Mouse (Mus musculus): ENCODE measurements around the gene Exoc3.

- TF ChIP-seq POLR2A (IDR thresholded peaks at IDR 0.05; ENCODE audit: borderline replicate concordance, control insufficient read depth, low read depth, low read length) (no peak), CTCF (IDR thresholded peaks at IDR 0.05; ENCODE audit: control insufficient read depth, insufficient read depth, low read length) (no peak)
Measured at GRCm38 (mm10) chr13:74208986-74209345, 434 bp upstream of the Exoc3 start.
